Mouse (Mus musculus) layer of hippocampus, adult 2 months (tissue): ENCODE data around the gene Pla2g2d. TPM values are rescaled to one million over a fixed set of nuclear protein-coding genes. Genes with fewer than 3 reads are reported as not detected.

Source experiments
- DNase-seq, 2 experiments: peaks; one replicate each; pipeline ENCODE4 v3.0.0; 2022; ENCODE audit warnings: low spot score in 2 of 2
- H3K27ac ChIP-seq: fragments of 200-600 bp; 2 replicates; pipeline ENCODE4 v1.8.1; 2022
- H3K4me3 ChIP-seq: fragments of 200-600 bp; 2 replicates; pipeline ENCODE4 v1.8.1; 2022; ENCODE audit warnings: mild to moderate bottlenecking
- CTCF ChIP-seq: fragments of 200-600 bp; conservative IDR thresholded peaks from 2 replicates; pipeline ENCODE4 v1.8.1; 2022; ENCODE audit warnings: antibody characterized with exemption, mild to moderate bottlenecking, moderate library complexity
- total RNA-seq, 2 experiments: library from RNA; stranded (reverse); gene quantifications; 2 replicates each; pipeline ENCODE4 v1.2.3; 2021

Pla2g2d gene
- total RNA-seq, 2 experiments from 2014 or later = 0.23 to 0.64 TPM

DNA sequence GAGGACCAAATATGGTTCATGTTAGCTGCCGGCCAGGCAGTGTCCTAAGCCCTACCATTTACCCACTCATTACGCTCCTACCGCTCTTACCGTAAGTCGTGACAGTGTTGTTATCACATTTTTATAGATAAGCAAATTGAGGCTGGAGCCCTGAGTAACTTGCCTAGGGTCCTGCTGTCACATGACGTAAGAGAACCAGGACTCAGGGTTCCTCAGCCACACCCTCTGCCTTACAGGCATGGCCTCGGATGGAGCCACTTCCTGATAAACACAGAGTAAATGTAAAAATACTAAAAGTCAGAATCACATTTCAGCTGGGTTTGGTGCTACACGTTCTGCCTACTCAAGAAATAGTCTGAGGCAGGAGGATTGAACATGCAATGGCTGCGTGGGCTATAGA lies 21.1 kb upstream of the Pla2g2d start:
- Histone ChIP-seq H3K4me3 (no peak overlapping the region), H3K27ac (no peak overlapping the region)
- DNase-seq = no peak
- no peak for TF ChIP-seq CTCF

DNA sequence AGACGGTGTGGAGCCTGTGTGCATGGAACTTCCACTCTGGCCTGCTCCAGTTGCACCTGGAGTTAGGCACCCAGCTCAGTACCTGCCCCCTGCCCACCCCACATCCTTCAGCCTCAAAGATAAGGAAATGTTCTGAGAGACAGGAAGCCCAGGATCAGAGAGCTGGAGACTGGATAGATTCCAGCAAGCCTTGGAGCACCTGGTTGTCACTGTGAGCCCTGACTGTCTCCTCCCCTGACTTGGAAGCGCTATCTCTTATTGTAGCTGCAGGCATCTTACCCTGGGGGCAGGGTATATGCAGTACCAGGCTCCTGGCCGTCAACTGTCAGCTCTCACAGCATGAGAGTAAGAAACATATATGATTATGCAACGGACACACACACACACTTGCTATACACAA lies 20.1 kb upstream of the Pla2g2d start:
- no peak for DNase-seq
- no peak for TF ChIP-seq CTCF
- peak overlapping the region; percentile 64 for H3K27ac ChIP-seq
- no peak overlapping the region for H3K4me3 ChIP-seq

DNA sequence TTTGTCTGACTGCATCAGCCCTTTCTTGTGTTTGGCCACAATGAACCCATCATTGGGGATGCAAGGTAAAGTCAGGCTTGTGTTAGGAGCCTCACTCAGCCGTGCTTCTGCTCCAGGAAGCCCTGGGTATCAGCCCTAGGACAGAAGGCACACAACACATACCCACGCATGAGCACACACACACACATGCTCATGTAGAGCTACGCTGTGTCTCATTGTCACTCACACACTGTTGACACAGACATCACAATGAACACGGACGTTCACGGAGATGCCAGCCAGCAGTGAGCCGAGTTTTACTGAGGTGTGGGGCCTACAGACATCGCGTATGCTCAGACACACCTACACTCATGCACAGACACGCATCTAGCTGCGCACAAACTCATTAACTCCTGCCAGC lies 19.6 kb upstream of the Pla2g2d start:
- no peak overlapping the region for H3K4me3 ChIP-seq
- DNase-seq = no peak
- no peak for TF ChIP-seq CTCF
- H3K27ac ChIP-seq = peak overlapping the region; percentile 64

DNA sequence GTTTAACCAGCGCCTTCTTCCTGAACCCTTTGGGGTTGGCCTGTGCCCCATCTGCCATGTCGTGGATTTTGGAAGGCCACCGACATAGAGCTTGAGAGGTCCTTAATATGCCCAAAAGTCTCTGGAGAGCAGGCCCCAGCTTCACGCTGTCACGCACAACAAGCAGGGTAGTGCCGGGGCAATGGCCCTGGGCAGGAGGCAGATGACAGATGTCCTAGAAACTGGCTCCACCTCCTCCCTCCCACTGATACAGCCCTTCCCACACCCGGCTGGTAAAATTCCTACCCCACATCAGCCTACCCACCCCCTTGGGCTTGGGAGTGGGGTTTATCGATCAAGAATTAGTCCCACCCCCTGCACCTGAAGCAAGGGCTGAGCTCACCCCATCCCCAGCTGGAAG lies 18.1 kb upstream of the Pla2g2d start, which contains the start of gene Pla2g2f:
Gene Pla2g2f, minus strand, starts transcription at position 211 of the 400 bp plus-strand sequence.
- Histone ChIP-seq H3K27ac (peak within 1 kb of the TSS; percentile 64; the same call in 1 of the 2 replicates), H3K4me3 (no peak within 1 kb of the TSS)
- TF ChIP-seq CTCF = no peak
- DNase-seq = no peak

GRCm38 (mm10) chr4:138762266-138762665 lies 13.3 kb upstream of the Pla2g2d start:
- H3K4me3 ChIP-seq = no peak overlapping the region
- DNase-seq = no peak
- H3K27ac ChIP-seq = no peak overlapping the region
- TF ChIP-seq CTCF = no peak

- TF ChIP-seq CTCF = no peak
- H3K27ac ChIP-seq = no peak overlapping the region
- H3K4me3 ChIP-seq = no peak overlapping the region
- DNase-seq = no peak
Observed at GRCm38 (mm10) chr4:138771970-138772369, 3.6 kb upstream of the Pla2g2d start.

GRCm38 (mm10) chr4:138772386-138772785 lies 3.1 kb upstream of the Pla2g2d start:
- H3K4me3 ChIP-seq = no peak overlapping the region
- no peak for TF ChIP-seq CTCF
- no peak for DNase-seq
- no peak overlapping the region for H3K27ac ChIP-seq

DNA sequence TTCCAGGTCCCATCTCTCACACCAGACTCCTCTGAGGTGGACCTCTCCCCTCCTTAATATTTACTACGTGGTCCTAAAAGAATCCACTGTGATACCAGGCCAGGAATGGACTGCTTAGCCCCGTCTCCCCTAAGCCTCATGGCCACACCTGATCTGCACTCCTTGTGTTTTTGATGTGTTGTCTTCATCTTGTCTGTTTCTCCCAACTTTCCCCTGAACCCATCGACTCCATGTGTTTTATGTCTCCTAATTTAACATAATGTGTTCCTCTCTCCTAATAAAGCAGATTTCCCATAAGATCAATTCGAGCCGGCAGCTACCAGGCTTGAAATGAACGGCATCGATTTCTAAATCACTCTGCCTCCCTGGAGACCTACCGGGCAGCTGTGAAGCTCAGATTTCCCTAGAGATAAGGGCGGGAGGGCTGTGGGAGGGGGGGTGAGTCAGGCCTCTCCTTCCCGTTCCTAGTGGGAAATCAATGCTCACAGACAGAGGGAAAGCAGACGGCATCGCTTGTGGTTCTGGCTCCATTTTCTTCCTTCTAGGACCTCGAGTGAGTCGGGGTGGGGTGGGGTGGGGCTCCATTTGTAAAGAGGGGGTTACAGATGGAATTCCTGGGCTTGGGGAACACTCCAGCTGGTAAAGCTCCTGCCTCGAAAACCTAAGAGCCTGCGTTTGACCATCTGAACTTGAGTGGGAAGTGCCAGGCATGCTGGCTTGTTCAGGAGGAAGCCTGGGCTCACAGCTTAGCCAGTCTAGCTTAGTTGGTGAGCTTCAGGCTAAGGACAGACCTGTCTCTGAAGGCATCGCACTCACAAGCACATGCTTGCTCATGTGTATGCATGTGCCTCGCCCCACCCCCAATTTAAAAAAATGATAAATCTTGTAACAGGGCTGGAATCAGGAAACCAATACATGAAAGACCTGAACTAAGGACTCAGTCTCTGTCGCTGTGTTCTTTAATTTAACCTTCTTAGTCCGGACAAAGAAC lies 2.2 kb downstream of the Pla2g2d start:
- peak overlapping the region; percentile 57 for H3K27ac ChIP-seq
- no peak overlapping the region for H3K4me3 ChIP-seq
- no peak for DNase-seq
- TF ChIP-seq CTCF = no peak

GRCm38 (mm10) chr4:138780300-138780699 lies 4.8 kb downstream of the Pla2g2d start:
- no peak for DNase-seq
- no peak overlapping the region for H3K4me3 ChIP-seq
- H3K27ac ChIP-seq = no peak overlapping the region
- TF ChIP-seq CTCF = no peak

DNA sequence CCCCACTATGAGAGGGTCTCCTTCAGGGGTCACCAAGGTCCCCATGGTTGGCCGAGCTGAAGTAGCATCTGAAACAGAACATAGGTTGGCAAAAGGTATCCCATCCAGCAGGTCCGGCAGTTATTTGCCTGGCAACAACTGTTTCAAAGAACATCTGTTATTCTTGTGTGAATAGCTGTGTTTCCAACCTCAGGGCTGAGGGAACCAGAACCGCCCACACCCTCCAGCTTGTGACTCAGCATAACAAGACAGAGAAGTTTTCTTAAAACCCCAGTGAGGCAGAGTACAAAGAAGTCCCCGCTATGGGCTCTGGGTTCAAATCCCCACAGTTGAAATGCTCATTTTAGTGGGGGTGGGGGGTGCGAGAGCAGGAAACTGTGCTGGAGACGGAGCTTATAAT lies 6.6 kb downstream of the Pla2g2d start:
- DNase-seq = peak; percentile 43 to 53
- no peak for TF ChIP-seq CTCF
- Histone ChIP-seq H3K4me3 (no peak overlapping the region), H3K27ac (no peak overlapping the region; the same call in 1 of the 2 replicates)

GRCm38 (mm10) chr4:138785721-138786120 lies 10.2 kb downstream of the Pla2g2d start:
- no peak for DNase-seq
- Histone ChIP-seq H3K4me3 (no peak overlapping the region), H3K27ac (no peak overlapping the region)
- peak; percentile 54 for TF ChIP-seq CTCF

DNA sequence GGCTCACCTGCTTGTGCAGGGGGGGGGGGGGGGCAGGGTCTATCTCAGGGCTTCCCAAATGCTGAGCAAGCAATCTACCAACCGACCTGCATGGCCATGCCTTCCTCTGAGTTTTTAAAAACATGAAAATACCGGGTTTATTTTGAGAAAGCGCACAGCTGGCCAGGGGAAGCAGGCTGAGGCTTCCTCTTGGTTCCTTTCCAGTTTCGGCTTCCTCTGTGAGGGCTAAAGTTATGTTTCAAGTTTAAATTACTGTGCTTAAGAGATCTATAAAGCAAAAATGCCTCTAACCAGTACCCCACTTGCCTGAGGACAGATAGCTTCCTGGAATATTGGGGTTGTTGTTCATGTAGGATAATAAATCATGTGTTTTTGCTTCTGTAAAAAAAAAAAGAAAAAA lies 10.6 kb downstream of the Pla2g2d start:
- no peak overlapping the region for H3K27ac ChIP-seq
- H3K4me3 ChIP-seq = no peak overlapping the region
- DNase-seq = no peak
- TF ChIP-seq CTCF = no peak

DNA sequence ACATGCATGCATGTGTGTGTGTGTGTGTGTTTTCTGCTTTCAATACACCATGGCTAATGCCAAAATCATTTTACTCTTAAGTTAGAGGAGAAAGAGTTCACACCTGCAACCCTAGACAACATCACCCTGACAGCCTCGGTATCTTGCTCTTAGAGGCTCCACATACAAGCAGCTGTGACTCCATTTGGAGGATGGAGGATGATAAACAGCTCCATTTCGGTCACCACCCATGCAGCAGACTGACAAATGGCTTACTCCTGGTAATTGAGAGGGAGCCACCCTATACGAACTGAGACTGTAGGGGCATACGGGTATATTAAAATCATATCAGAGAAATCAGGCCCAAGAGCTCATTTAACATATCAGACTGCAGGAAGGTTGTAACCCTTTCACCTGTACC lies 12.8 kb downstream of the Pla2g2d start:
- DNase-seq = no peak
- H3K27ac ChIP-seq = peak overlapping the region; percentile 18; the same call in 1 of the 2 replicates

GRCm38 (mm10) chr4:138791452-138791851 lies 15.9 kb downstream of the Pla2g2d start:
- no peak for TF ChIP-seq CTCF
- no peak for DNase-seq
- Histone ChIP-seq H3K27ac (no peak overlapping the region), H3K4me3 (no peak overlapping the region)

More for the DNA sequence above, 12.8 kb downstream of the Pla2g2d start:
- TF ChIP-seq CTCF = no peak
- H3K4me3 ChIP-seq = no peak overlapping the region
